ENCODE assay signal across 12 mouse cellular contexts in genomic region chr16:95827402-95827737, GRCm38 (mm10).
A peak's percentile ranks its signal among the peaks of the same experiment; 100 is the strongest.
DNase-seq lines count a peak whose midpoint lies in the region; ATAC-seq and TF ChIP-seq lines count a peak whose summit lies in the region.
"Had no signal": no experiment of that assay in that cellular context is flagged by ENCODE, and none has a peak within 500 bp of the region (broad histone marks: within the 10 kb centered on the region; RNA-seq: fewer than 3 reads in every experiment).

No protein-coding gene starts in this region.

- H3K27me3 ChIP-seq in liver, embryonic 14.5 days (ENCODE audit: control insufficient read depth, insufficient read depth, low read length) = no peaks in the 10 kb centered on the region
- H3K27me3 ChIP-seq in liver, embryonic 11.5 days (replicated peaks; ENCODE audit: control insufficient read depth, insufficient read depth, low read length) = no peaks in the 10 kb centered on the region; the same call in 1 of the 2 replicates
- H3K27me3 ChIP-seq in spleen, adult 2 months (ENCODE audit: control insufficient read depth, insufficient read depth, low read length) = no peaks in the 10 kb centered on the region
- H3K27me3 ChIP-seq: neural tube, embryonic 13.5 days had no signal

- no peak overlapping the region for H3K27ac ChIP-seq in liver, embryonic 14.5 days
- no peak overlapping the region for H3K27ac ChIP-seq in liver, embryonic 11.5 days (ENCODE audit: low read depth, low read length)
- H3K27ac ChIP-seq in spleen, adult 2 months (ENCODE audit: insufficient read depth, low read length) = peak overlapping the region; percentile 49
- H3K27ac ChIP-seq: neural tube, embryonic 13.5 days had no signal

- H3K36me3 ChIP-seq in liver, embryonic 14.5 days (replicated peaks; ENCODE audit: control insufficient read depth, insufficient read depth, low read depth) = no peaks in the 10 kb centered on the region
- no peaks in the 10 kb centered on the region for H3K36me3 ChIP-seq in liver, embryonic 11.5 days (ENCODE audit: control insufficient read depth, insufficient read depth, low read length)
- no peaks in the 10 kb centered on the region for H3K36me3 ChIP-seq in spleen, adult 2 months (ENCODE audit: control insufficient read depth, insufficient read depth, low read length)
- H3K36me3 ChIP-seq: neural tube, embryonic 13.5 days had no signal

- TF ChIP-seq EP300 in liver, embryonic 14.5 days (IDR thresholded peaks at IDR 0.05; ENCODE audit: low read depth) = no peak

- no peak overlapping the region for H3K9ac ChIP-seq in liver, embryonic 14.5 days (replicated peaks)
- no peak overlapping the region for H3K9ac ChIP-seq in liver, embryonic 11.5 days (ENCODE audit: low read depth, low read length)
- H3K9ac ChIP-seq: lung, embryonic 14.5 days; neural tube, embryonic 13.5 days had no signal

- H3K4me3 ChIP-seq in liver, embryonic 14.5 days (ENCODE audit: insufficient read depth in 1 of 2, low read depth in 2 of 2, low read length in 2 of 2) = no peak overlapping the region
- H3K4me3 ChIP-seq in liver, embryonic 11.5 days (ENCODE audit: low read depth, low read length) = no peak overlapping the region
- no peak overlapping the region for H3K4me3 ChIP-seq in spleen, adult 2 months (ENCODE audit: extremely low read depth, insufficient read depth, insufficient read length)
- H3K4me3 ChIP-seq: neural tube, embryonic 13.5 days had no signal

- WGBS in liver, embryonic 14.5 days (ENCODE audit: insufficient replicate concordance) = 7% methylated on average over 6 of the region's 6 CpGs
- 21% methylated on average over 6 of the region's 6 CpGs for WGBS in liver, embryonic 11.5 days
- 7% methylated on average over 6 of the region's 6 CpGs for WGBS in spleen, adult 2 months

- H3K4me1 ChIP-seq in liver, embryonic 14.5 days (replicated peaks; ENCODE audit: control insufficient read depth in 2 of 2, insufficient read depth in 2 of 2, low read length in 1 of 2) = peaks cover 3 to 20% of the 10 kb centered on the region in 2 experiments; a peak in 2 of 4 replicates
- H3K4me1 ChIP-seq in liver, embryonic 11.5 days (replicated peaks; ENCODE audit: control insufficient read depth, insufficient read depth, low read length) = peaks cover 23% of the 10 kb centered on the region
- peaks cover 7% of the 10 kb centered on the region; the same call in 1 of the 2 replicates for H3K4me1 ChIP-seq in spleen, adult 2 months (ENCODE audit: control insufficient read depth, insufficient read depth, insufficient read length)

- TF ChIP-seq CTCF in liver, embryonic 14.5 days (IDR thresholded peaks at IDR 0.05; ENCODE audit: low read depth) = no peak
- TF ChIP-seq CTCF in spleen, adult 2 months (IDR thresholded peaks at IDR 0.05; ENCODE audit: extremely low read depth, insufficient read depth, insufficient read length, insufficient replicate concordance) = no peak

- H3K4me2 ChIP-seq in liver, embryonic 14.5 days (ENCODE audit: low read depth) = no peak overlapping the region
- no peak overlapping the region for H3K4me2 ChIP-seq in liver, embryonic 11.5 days
- H3K4me2 ChIP-seq: lung, embryonic 14.5 days; neural tube, embryonic 13.5 days had no signal

- TF ChIP-seq POLR2A in spleen, adult 2 months (IDR thresholded peaks at IDR 0.05; ENCODE audit: low read depth, low read length) = no peak

- DNase-seq in liver, embryonic 14.5 days (ENCODE audit: low read depth in 3 of 3, low spot score in 3 of 3) = peak in 2 of 3 experiments; percentile 26 to 46
- no peak for DNase-seq in liver, embryonic 11.5 days (ENCODE audit: low spot score)
- DNase-seq in MEL-GATA-1-ER (ENCODE audit: extremely low read depth, low read depth) = peak; percentile 86
- peak; percentile 64 to 82 for DNase-seq in spleen, adult 2 months (ENCODE audit: low read depth in 1 of 2, low spot score in 2 of 2)
- no peak for DNase-seq in adrenal gland, adult 8-10 months
- no peak for DNase-seq in left cerebral cortex, adult 11 months (ENCODE audit: low spot score)
- DNase-seq in kidney, adult 9 months = no peak
- DNase-seq: gastrocnemius, postnatal 10 days; lung, embryonic 14.5 days had no signal

- no peaks in the 10 kb centered on the region for H3K9me3 ChIP-seq in liver, embryonic 14.5 days (ENCODE audit: control insufficient read depth, low read length)
- H3K9me3 ChIP-seq in liver, embryonic 11.5 days (ENCODE audit: control insufficient read depth, low read length) = no peaks in the 10 kb centered on the region
- H3K9me3 ChIP-seq: neural tube, embryonic 13.5 days had no signal

- no peak for ATAC-seq in liver, embryonic 14.5 days (ENCODE audit: insufficient read depth)
- no peak for ATAC-seq in liver, embryonic 11.5 days (replicated peaks; ENCODE audit: low FRiP score)
- peak; percentile 87 to 91 for ATAC-seq in hematopoietic stem cell, adult 5-6 weeks (replicated peaks in 1 of 2; ENCODE audit: insufficient read depth in 1 of 2, low FRiP score in 2 of 2, low TSS enrichment in 1 of 2, low read depth in 1 of 2, poor library complexity in 2 of 2, severe bottlenecking in 2 of 2)
- ATAC-seq: intestine, postnatal 0 days had no signal

Comparison
In these comparisons a context has a peak if more than half of its experiments do, and no peak if none do; other contexts are left out.
1. DNase-seq: peak in liver, embryonic 14.5 days (2 of 3), MEL-GATA-1-ER (single experiment) and spleen, adult 2 months (2 of 2); none in liver, embryonic 11.5 days (single experiment), adrenal gland, adult 8-10 months (single experiment), left cerebral cortex, adult 11 months (single experiment) and kidney, adult 9 months (single experiment).
2. ATAC-seq: peak in hematopoietic stem cell, adult 5-6 weeks (2 of 2); none in liver, embryonic 14.5 days (single experiment) and liver, embryonic 11.5 days (single experiment).